8 mouse cellular contexts compared by ENCODE assay signal in genomic region chr11:75459751-75460102, GRCm38 (mm10). TPM values are rescaled to one million over a fixed set of nuclear protein-coding genes. Genes with fewer than 3 reads are reported as not detected.
DNase-seq lines count a peak whose midpoint lies in the region; ATAC-seq and TF ChIP-seq lines count a peak whose summit lies in the region.

No protein-coding gene starts in this region.

- intact Hi-C loops in left cerebral cortex, postnatal 14 days (cut with DNase I) = loop anchor here (5.0 kb wide), 1 partner anchor 57 kb away; no protein-coding TSS in a partner anchor

- H3K4me1 ChIP-seq in lung, embryonic 16.5 days (replicated peaks; ENCODE audit: control insufficient read depth, insufficient read depth, low read length) = peaks cover 36% of the 10 kb centered on the region
- peaks cover 17% of the 10 kb centered on the region for H3K4me1 ChIP-seq in embryonic fibroblast, embryonic 13.5 days (ENCODE audit: control insufficient read depth, insufficient read depth, low read length)
- H3K4me1 ChIP-seq in limb, embryonic 12.5 days (replicated peaks) = peaks cover 44% of the 10 kb centered on the region
- H3K4me1 ChIP-seq in neural tube, embryonic 15.5 days = peaks cover 42% of the 10 kb centered on the region

- peak overlapping the region; percentile 56 for H3K4me3 ChIP-seq in lung, embryonic 16.5 days (ENCODE audit: low read length)
- no peak overlapping the region for H3K4me3 ChIP-seq in embryonic fibroblast, embryonic 13.5 days (ENCODE audit: insufficient read depth, low read length)
- peak overlapping the region; percentile 69 for H3K4me3 ChIP-seq in limb, embryonic 12.5 days (replicated peaks)
- H3K4me3 ChIP-seq in neural tube, embryonic 15.5 days (replicated peaks) = 0 out of 2 replicates have a peak overlapping the region, but pooled peaks have one; percentile 86

- no peak for DNase-seq in lung, postnatal 14 days
- no peak for DNase-seq in left cerebral cortex, postnatal 14 days (ENCODE audit: low spot score in 2 of 2)
- DNase-seq in adrenal gland, adult 8-10 months = no peak
- DNase-seq in c-Kit-positive CD71-positive TER-119-positive erythroid progenitor cells, embryonic 14.5 days (ENCODE audit: low spot score) = no peak

- H3K27ac ChIP-seq in lung, embryonic 16.5 days (ENCODE audit: low read length) = peak overlapping the region; percentile 99
- H3K27ac ChIP-seq in embryonic fibroblast, embryonic 13.5 days (ENCODE audit: insufficient read depth, low read length) = peak overlapping the region; percentile 100
- peak overlapping the region; percentile 93 for H3K27ac ChIP-seq in limb, embryonic 12.5 days
- peak overlapping the region; percentile 89 for H3K27ac ChIP-seq in neural tube, embryonic 15.5 days (replicated peaks)

- 14% methylated on average over 5 of the region's 5 CpGs for WGBS in lung, embryonic 16.5 days
- 33% methylated on average over 5 of the region's 5 CpGs for WGBS in limb, embryonic 12.5 days
- 37% methylated on average over 5 of the region's 5 CpGs for WGBS in neural tube, embryonic 15.5 days

- H3K9me3 ChIP-seq in lung, embryonic 16.5 days (ENCODE audit: control insufficient read depth, low read length) = no peaks in the 10 kb centered on the region
- H3K9me3 ChIP-seq in limb, embryonic 12.5 days = no peaks in the 10 kb centered on the region
- no peaks in the 10 kb centered on the region for H3K9me3 ChIP-seq in neural tube, embryonic 15.5 days (replicated peaks)

- no peaks in the 10 kb centered on the region for H3K27me3 ChIP-seq in lung, embryonic 16.5 days (ENCODE audit: control insufficient read depth, insufficient read depth, low read depth, low read length)
- H3K27me3 ChIP-seq in limb, embryonic 12.5 days = no peaks in the 10 kb centered on the region
- no peaks in the 10 kb centered on the region for H3K27me3 ChIP-seq in neural tube, embryonic 15.5 days (replicated peaks)

- H3K9ac ChIP-seq in lung, embryonic 16.5 days (ENCODE audit: low read length) = peak overlapping the region; percentile 64
- H3K9ac ChIP-seq in limb, embryonic 12.5 days (replicated peaks) = no peak overlapping the region
- no peak overlapping the region for H3K9ac ChIP-seq in neural tube, embryonic 15.5 days (replicated peaks)

- no peak for TF ChIP-seq POLR2A in embryonic fibroblast, embryonic 13.5 days (IDR thresholded peaks at IDR 0.05; ENCODE audit: low read depth, low read length)

- peak overlapping the region; percentile 95 for H3K4me2 ChIP-seq in lung, embryonic 16.5 days (ENCODE audit: low read depth, low read length)
- H3K4me2 ChIP-seq in limb, embryonic 12.5 days = peak overlapping the region; percentile 96
- peak overlapping the region; percentile 99 for H3K4me2 ChIP-seq in neural tube, embryonic 15.5 days

- ATAC-seq in lung, embryonic 16.5 days (ENCODE audit: low read depth) = no peak
- no peak for ATAC-seq in limb, embryonic 12.5 days (ENCODE audit: insufficient number of reproducible peaks, insufficient read depth, low FRiP score, low TSS enrichment, low read depth)
- ATAC-seq in neural tube, embryonic 15.5 days (ENCODE audit: low FRiP score) = no peak

- TF ChIP-seq CTCF in embryonic fibroblast, embryonic 13.5 days (IDR thresholded peaks at IDR 0.05; ENCODE audit: borderline replicate concordance, insufficient read depth, low read length) = no peak

- no peaks in the 10 kb centered on the region for H3K36me3 ChIP-seq in lung, embryonic 16.5 days (ENCODE audit: control insufficient read depth, insufficient read depth, low read length)
- H3K36me3 ChIP-seq in limb, embryonic 12.5 days = no peaks in the 10 kb centered on the region
- H3K36me3 ChIP-seq in neural tube, embryonic 15.5 days = peaks cover 4% of the 10 kb centered on the region

RNA-seq across cellular contexts. Expression of gene Tlcd2, which starts 1.8 kb away (rescaled TPM):
- polyA plus RNA-seq in lung, embryonic 16.5 days (2015; fragmentation: Nextera tagmentation; extraction: Ambion mirVana) = 16.7 and 17.1 TPM in 2 replicates
- polyA plus RNA-seq in embryonic fibroblast, embryonic 13.5 days (2011; ENCODE audit: insufficient read length, low read depth, missing spikeins) = 11.2 and 11.4 TPM in 2 replicates
- polyA plus RNA-seq in limb, embryonic 12.5 days (2016; fragmentation: Nextera tagmentation; extraction: Ambion mirVana) = 15.6 and 17.5 TPM in 2 replicates
- polyA plus RNA-seq in neural tube, embryonic 15.5 days (2015; fragmentation: Nextera tagmentation; extraction: Ambion mirVana) = 2.4 and 8.5 TPM in 2 replicates
- under 1 TPM; 0.33 to 0.95 TPM for total RNA-seq in left cerebral cortex, postnatal 14 days (2021)
- 10 to 100 TPM; 10.1 to 16.7 (median 13.1) TPM for total RNA-seq in adrenal gland, adult 8-10 months (2022)

RNA-seq across cellular contexts. Expression of gene Wdr81, which starts 5.2 kb away (rescaled TPM):
- polyA plus RNA-seq in lung, embryonic 16.5 days (2015; fragmentation: Nextera tagmentation; extraction: Ambion mirVana) = 5.3 and 5.9 TPM in 2 replicates
- polyA plus RNA-seq in embryonic fibroblast, embryonic 13.5 days (2011; ENCODE audit: insufficient read length, low read depth, missing spikeins) = 9.5 and 17.3 TPM in 2 replicates
- 6.8 and 7.1 TPM in 2 replicates for polyA plus RNA-seq in limb, embryonic 12.5 days (2016; fragmentation: Nextera tagmentation; extraction: Ambion mirVana)
- 6.3 and 6.6 TPM in 2 replicates for polyA plus RNA-seq in neural tube, embryonic 15.5 days (2015; fragmentation: Nextera tagmentation; extraction: Ambion mirVana)
- total RNA-seq in left cerebral cortex, postnatal 14 days (2021) = 10 to 100 TPM; 20.0 to 20.7 TPM
- 10 to 100 TPM; 19.3 to 21.7 (median 20.2) TPM for total RNA-seq in adrenal gland, adult 8-10 months (2022)

RNA-seq across cellular contexts. Expression of gene Serpinf2, which starts 20.3 kb away (rescaled TPM):
- polyA plus RNA-seq in lung, embryonic 16.5 days (2015; fragmentation: Nextera tagmentation; extraction: Ambion mirVana) = 0.95 and 9.2 TPM in 2 replicates
- not detected in 2 replicates for polyA plus RNA-seq in embryonic fibroblast, embryonic 13.5 days (2011; ENCODE audit: insufficient read length, low read depth, missing spikeins)
- 0.09 and 0.35 TPM in 2 replicates for polyA plus RNA-seq in limb, embryonic 12.5 days (2016; fragmentation: Nextera tagmentation; extraction: Ambion mirVana)
- 0.33 and 1.6 TPM in 2 replicates for polyA plus RNA-seq in neural tube, embryonic 15.5 days (2015; fragmentation: Nextera tagmentation; extraction: Ambion mirVana)
- total RNA-seq in left cerebral cortex, postnatal 14 days (2021) = not detected
- total RNA-seq in adrenal gland, adult 8-10 months (2022) = under 1 TPM in 3 of 4 experiments, not detected in 1; 0.31 to 0.41 (median 0.38) TPM

RNA-seq across cellular contexts. Expression of gene Prpf8, which starts 26.9 kb away (rescaled TPM):
- polyA plus RNA-seq in lung, embryonic 16.5 days (2015; fragmentation: Nextera tagmentation; extraction: Ambion mirVana) = 46.0 and 47.6 TPM in 2 replicates
- 127 and 132 TPM in 2 replicates for polyA plus RNA-seq in embryonic fibroblast, embryonic 13.5 days (2011; ENCODE audit: insufficient read length, low read depth, missing spikeins)
- 79.6 and 83.0 TPM in 2 replicates for polyA plus RNA-seq in limb, embryonic 12.5 days (2016; fragmentation: Nextera tagmentation; extraction: Ambion mirVana)
- 43.9 and 44.3 TPM in 2 replicates for polyA plus RNA-seq in neural tube, embryonic 15.5 days (2015; fragmentation: Nextera tagmentation; extraction: Ambion mirVana)
- 100 to 1,000 TPM; 115 to 116 TPM for total RNA-seq in left cerebral cortex, postnatal 14 days (2021)
- total RNA-seq in adrenal gland, adult 8-10 months (2022) = 100 to 1,000 TPM; 155 to 170 (median 167) TPM

RNA-seq across cellular contexts. Expression of gene Serpinf1, which starts 37.2 kb away (rescaled TPM):
- polyA plus RNA-seq in lung, embryonic 16.5 days (2015; fragmentation: Nextera tagmentation; extraction: Ambion mirVana) = 61.3 and 67.5 TPM in 2 replicates
- 1,069 and 1,358 TPM in 2 replicates for polyA plus RNA-seq in embryonic fibroblast, embryonic 13.5 days (2011; ENCODE audit: insufficient read length, low read depth, missing spikeins)
- polyA plus RNA-seq in limb, embryonic 12.5 days (2016; fragmentation: Nextera tagmentation; extraction: Ambion mirVana) = 177 and 181 TPM in 2 replicates
- 63.4 and 69.1 TPM in 2 replicates for polyA plus RNA-seq in neural tube, embryonic 15.5 days (2015; fragmentation: Nextera tagmentation; extraction: Ambion mirVana)
- total RNA-seq in left cerebral cortex, postnatal 14 days (2021) = 10 to 100 TPM; 16.4 to 17.5 TPM
- 10 to 100 TPM in 3 of 4 experiments, 1 to 10 TPM in 1; 9.0 to 31.5 (median 14.5) TPM for total RNA-seq in adrenal gland, adult 8-10 months (2022)
